Mouse (Mus musculus): ENCODE measurements around the gene A3galt2.

A3galt2 gene

GRCm38 (mm10) chr4:128796788-128797187 is 41.6 kb downstream of the A3galt2 start:
- no peak for DNase-seq (ENCODE audit: low spot score)

- DNase-seq (ENCODE audit: low spot score) = no peak
These were observed 46.7 kb downstream of the A3galt2 start for GRCm38 (mm10) chr4:128801675-128802465.

DNA sequence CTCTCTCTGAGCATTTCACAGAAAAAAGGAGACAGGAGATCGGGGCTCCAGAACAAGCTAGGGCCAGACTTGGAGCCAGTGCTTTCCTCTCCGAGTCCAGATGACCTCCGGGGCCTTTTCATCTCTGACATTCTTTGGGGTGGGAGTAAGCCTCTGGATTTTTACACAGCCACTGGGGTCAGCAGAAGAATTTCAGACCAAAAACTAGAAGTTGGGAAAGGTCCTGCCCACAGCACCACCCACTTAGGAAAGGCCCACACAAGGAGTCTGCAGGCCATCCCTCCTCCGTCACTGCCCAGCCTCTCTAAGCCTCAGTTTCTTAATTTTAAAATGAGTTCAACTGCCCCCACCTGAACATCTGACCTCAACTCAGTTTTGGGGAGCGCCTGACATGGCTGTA is 48.4 kb downstream of the A3galt2 start:
- peak; percentile 36 for DNase-seq (ENCODE audit: low spot score)

DNA sequence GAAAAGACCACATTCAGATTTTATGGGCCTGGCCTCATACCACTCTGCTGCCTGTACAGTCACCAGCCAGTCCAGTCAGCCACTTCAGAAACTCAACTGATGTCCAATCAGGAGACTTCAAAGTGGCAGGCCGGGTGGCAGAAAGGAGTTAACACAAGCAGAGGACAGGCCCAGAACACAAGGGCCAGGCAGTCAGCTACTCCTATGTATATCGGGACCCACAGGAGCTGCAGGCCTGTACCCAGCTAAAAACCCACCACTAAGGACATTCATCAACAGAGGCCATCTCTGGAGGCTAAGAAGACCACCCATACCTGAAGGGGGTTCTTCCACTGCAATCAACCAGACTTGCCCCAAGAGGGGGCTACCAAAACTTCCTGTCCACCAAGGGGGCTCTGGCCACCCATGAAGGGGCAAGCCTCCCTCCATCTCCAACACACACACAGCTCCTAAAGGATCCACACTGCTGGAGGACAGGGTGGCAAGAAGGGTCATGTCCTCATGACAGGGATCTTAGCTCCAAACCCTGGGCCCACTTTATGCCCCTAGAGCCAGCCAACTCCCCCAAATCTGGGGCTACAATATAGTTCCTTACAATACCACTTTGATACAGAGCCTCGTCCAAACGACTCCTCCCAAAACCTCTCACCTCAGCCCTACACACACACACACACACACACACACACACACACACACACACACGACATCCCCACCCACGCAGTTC is 49.4 kb downstream of the A3galt2 start:
- DNase-seq (ENCODE audit: low spot score) = peak; percentile 57

- peak; percentile 63 for DNase-seq (ENCODE audit: low spot score)
These were observed 50.2 kb downstream of the A3galt2 start for GRCm38 (mm10) chr4:128805150-128806042.

DNA sequence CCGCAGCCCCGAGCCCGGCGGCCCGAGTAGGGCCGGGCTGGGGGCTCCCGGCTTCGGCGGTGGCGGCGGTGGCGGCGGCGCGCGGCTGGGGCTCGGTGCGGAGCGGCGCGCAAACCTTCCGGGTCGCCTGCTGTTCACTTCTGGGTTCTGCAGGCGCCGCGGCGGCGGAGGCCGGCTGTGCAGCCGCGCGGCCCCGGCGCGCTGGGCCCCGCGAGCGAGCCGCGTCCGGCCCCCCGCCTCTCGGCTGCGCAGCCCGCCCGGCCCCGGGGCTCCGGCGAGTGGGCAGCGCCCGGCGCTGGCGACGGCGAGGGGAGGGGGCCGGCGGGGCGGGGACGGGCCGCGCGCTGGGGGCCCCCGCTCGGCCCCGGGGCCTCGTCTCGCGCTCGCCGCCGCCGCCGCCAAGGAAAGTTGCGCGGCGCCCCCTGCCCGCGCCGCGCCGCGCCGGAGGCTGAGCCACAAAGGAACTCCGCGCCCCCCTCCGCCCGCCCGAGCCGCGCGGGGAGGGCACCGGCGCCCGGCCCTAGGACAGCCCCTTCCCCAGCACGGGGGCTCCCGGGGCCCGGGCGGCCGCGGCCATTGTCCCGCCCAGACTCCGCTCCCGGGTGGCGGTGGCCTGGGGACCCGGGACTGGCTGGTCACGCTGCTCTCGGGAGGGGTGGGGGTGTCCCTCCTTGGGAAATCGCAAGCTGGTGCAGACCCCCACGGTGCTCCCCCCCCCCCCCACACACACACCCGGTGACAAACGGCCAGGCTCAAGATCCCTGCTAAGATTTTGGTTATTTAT is 51.1 kb downstream of the A3galt2 start, which contains the start of gene Zfp362:
Gene Zfp362, minus strand, starts transcription at position 3 of the 784 bp plus-strand sequence.
- DNase-seq (ENCODE audit: low spot score) = peak; percentile 66

DNA sequence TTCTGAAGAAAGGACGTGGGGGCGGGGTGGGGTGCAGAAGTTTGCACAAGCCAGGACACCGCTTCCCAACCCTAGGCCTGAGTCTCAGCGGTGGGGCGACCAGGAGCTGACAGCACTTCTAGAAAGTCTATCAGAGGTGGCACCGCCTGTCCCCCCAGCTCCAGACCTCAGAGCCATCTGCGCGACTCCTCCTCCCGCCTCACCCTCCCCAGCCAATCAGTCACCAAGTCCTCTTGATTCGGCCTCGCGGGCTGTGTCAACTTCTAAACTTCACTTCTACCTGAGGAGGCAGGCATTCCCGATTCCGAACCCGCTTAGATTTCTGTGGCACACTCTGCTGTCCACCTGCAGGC is 51.6 kb downstream of the A3galt2 start:
- DNase-seq (ENCODE audit: low spot score) = peak; percentile 86

GRCm38 (mm10) chr4:128811382-128812056 is 56.4 kb downstream of the A3galt2 start:
- DNase-seq (ENCODE audit: low spot score) = peak; percentile 93

GRCm38 (mm10) chr4:128817011-128817410 is 61.8 kb downstream of the A3galt2 start:
- no peak for DNase-seq (ENCODE audit: low spot score)

All from embryo, embryonic 10.5 days (tissue).